Mouse (Mus musculus): ENCODE data around the gene Tpp1. TPM values are rescaled to one million over a fixed set of nuclear protein-coding genes. Genes with fewer than 3 reads are reported as not detected.

Gene Tpp1
- total and polyA plus RNA-seq, 3 experiments, result 19.1 to 49.1 (median 29.9) TPM

- Histone ChIP-seq H3K4me1 (ENCODE audit: control insufficient read depth in 1 of 2, insufficient read depth in 2 of 2) (peaks cover 0 to 3% of the 10 kb centered on the region in 2 experiments; a peak in 1 of 4 replicates), H3K36me3 (replicated peaks in 1 of 2; ENCODE audit: control insufficient read depth in 1 of 2, insufficient read depth in 1 of 2, low read length in 1 of 2) (peaks cover 15 to 87% of the 10 kb centered on the region in 2 experiments), H3K9ac (ENCODE audit: insufficient read depth, low read depth) (no peak overlapping the region), H3K9me3 (replicated peaks; ENCODE audit: low read length) (no peaks in the 10 kb centered on the region), H3K27ac (ENCODE audit: insufficient read depth, low read depth) (no peak overlapping the region), H3K27me3 (replicated peaks) (no peaks in the 10 kb centered on the region), H3K4me2 (ENCODE audit: insufficient read depth, low read depth, poor library complexity, severe bottlenecking) (no peak overlapping the region), H3K79me2 (replicated peaks; ENCODE audit: control insufficient read depth, extremely low read depth, insufficient read depth, poor library complexity, severe bottlenecking) (no peaks in the 10 kb centered on the region), H3K4me3 (replicated peaks in 1 of 3; ENCODE audit: low read depth in 2 of 3, low read length in 2 of 3, poor library complexity in 1 of 3) (no peak overlapping the region)
- peak; percentile 57 for DNase-seq (ENCODE audit: extremely low read depth)
- 0 out of 2 replicates have a peak, but pooled peaks have one; percentile 14 for TF ChIP-seq ZC3H11A (IDR thresholded peaks at IDR 0.05; ENCODE audit: low read depth, low read length)
- peak; percentile 63 to 90 for TF ChIP-seq CTCF (conservative IDR thresholded peaks at IDR 0.05 in 1 of 2, IDR thresholded peaks at IDR 0.05 in 1 of 2; ENCODE audit: low read depth in 2 of 2, low read length in 2 of 2)
- TF ChIP-seq MAFK (IDR thresholded peaks at IDR 0.05; ENCODE audit: insufficient replicate concordance, low read length), result no peak
- TF ChIP-seq KAT2A (IDR thresholded peaks at IDR 0.05; ENCODE audit: insufficient replicate concordance, low read length), result no peak
- no peak for TF ChIP-seq BHLHE40 (IDR thresholded peaks at IDR 0.05; ENCODE audit: low read depth, low read length)
- no peak for TF ChIP-seq MXI1 (IDR thresholded peaks at IDR 0.05; ENCODE audit: low read depth, low read length)
- TF ChIP-seq IRF4 (IDR thresholded peaks at IDR 0.05; ENCODE audit: low read depth, low read length), result no peak
- no peak for TF ChIP-seq CHD2 (IDR thresholded peaks at IDR 0.05; ENCODE audit: low read length)
- TF ChIP-seq ETS1 (conservative IDR thresholded peaks at IDR 0.05; ENCODE audit: low read depth, low read length), result no peak
- no peak for TF ChIP-seq ZMIZ1 (IDR thresholded peaks at IDR 0.05; ENCODE audit: low read depth, low read length)
- TF ChIP-seq NELFE (IDR thresholded peaks at IDR 0.05; ENCODE audit: low read depth, low read length), result no peak
- TF ChIP-seq ZNF384 (IDR thresholded peaks at IDR 0.05; ENCODE audit: low read depth, low read length), result no peak
- TF ChIP-seq USF2 (conservative IDR thresholded peaks at IDR 0.05; ENCODE audit: low read depth, low read length), result no peak
- no peak for TF ChIP-seq TCF12 (IDR thresholded peaks at IDR 0.05; ENCODE audit: low read depth, low read length)
- TF ChIP-seq ZKSCAN1 (IDR thresholded peaks at IDR 0.05; ENCODE audit: borderline replicate concordance, low read depth, low read length), result no peak
- peak; percentile 86 for TF ChIP-seq RAD21 (IDR thresholded peaks at IDR 0.05; ENCODE audit: low read depth, low read length)
- TF ChIP-seq SMC3 (IDR thresholded peaks at IDR 0.05; ENCODE audit: low read depth, low read length), result peak; percentile 77
- TF ChIP-seq UBTF (IDR thresholded peaks at IDR 0.05; ENCODE audit: low read depth, low read length), result no peak
- TF ChIP-seq POLR2A (IDR thresholded peaks at IDR 0.05; ENCODE audit: low read depth, low read length), result no peak
- no peak for TF ChIP-seq CHD1 (IDR thresholded peaks at IDR 0.05; ENCODE audit: low read depth, low read length)
- no peak for TF ChIP-seq SIN3A (IDR thresholded peaks at IDR 0.05; ENCODE audit: low read length)
- TF ChIP-seq USF1 (IDR thresholded peaks at IDR 0.05; ENCODE audit: low read depth, low read length), result no peak
- TF ChIP-seq JUND (conservative IDR thresholded peaks at IDR 0.05; ENCODE audit: low read depth, low read length), result no peak
- TF ChIP-seq E2F4 (IDR thresholded peaks at IDR 0.05; ENCODE audit: insufficient replicate concordance, low read depth, low read length), result no peak
- dilution Hi-C loops (cut with MboI; ENCODE audit: extremely low pct_ligation_motif_present, extremely low pct_unique_long_range_greater_than_20kb, low sequenced_read_pairs), result no loop called here
- in situ Hi-C loops (cut with MboI; ENCODE audit: low pct_ligation_motif_present, low pct_unique_long_range_greater_than_20kb, low sequenced_read_pairs), result no loop called here
These were observed 25.7 kb downstream of the Tpp1 start for GRCm38 (mm10) chr7:105726144-105726979.

Data from CH12.LX (cell line).